Mouse (Mus musculus) spleen, postnatal 10 days (tissue): ENCODE measurements around the gene Sh3pxd2a.

Experiments used
- DNase-seq, 2 experiments: peaks; one replicate each; pipeline ENCODE4 v3.0.0; 2021 to 2022; ENCODE audit warnings: low spot score in 2 of 2

The Sh3pxd2a gene

DNA sequence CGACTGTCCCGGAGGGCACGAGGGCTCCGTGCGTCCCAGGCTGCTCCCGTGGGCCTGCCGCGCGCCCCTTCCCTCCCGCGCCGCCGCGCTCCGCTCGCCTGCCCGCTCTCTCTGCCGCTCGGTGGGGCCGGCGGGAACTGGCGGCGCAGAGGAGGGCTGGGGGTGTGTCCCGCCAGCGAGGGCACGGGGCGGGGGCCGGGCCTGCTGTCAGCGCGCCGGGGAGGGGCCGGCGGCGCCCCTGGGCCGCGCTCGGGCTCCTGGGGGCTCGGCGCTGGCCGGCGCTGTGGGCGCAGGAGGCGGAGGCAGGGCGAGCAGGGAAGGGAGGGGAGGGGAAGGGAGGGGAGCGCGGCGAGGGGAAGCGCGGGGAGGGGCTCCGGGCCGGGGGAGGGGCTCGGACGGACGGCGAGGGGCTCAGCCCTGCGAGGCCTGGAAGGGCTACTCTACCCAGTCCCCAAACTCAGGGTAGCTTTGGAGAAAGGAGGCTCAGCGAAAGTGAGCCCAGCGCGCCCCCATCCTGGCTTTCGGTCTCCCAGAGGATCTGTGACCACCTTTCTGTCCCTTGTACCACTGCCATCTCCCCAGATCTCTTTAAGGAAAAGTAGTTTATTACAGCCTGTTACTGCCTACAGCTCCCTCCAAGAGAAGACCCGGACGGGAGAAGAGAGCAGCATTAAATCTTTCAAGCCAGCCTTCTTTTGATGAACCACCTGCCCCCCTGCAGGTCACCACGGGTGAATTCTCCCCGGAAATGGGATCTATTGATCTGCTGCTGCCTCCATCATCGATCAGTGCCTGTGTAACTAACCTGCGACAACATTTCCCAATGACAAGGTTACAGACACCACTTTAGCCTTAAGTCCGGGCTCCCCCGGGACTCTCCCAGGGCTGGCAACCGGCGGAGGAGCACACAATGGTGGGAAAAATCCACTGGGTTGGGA, at the start of gene Sh3pxd2a:
Sh3pxd2a (minus strand) TSS at position 98 of the 938 bp plus-strand sequence.
- DNase-seq = no peak

DNA sequence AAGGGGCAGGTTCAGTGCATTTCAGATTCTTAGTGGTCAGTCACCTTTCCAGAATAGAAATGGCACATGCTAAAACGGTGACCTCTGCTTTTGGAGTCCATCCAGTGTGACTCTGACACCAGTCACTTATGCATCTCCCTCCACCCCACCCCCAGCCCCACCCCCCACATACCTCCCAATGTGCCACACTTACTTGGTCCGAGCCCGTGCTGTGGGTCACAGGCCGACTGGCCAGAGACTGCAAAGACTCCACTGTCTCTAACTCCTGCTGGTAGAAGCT, 49.4 kb upstream of the Sh3pxd2a start:
- DNase-seq = no peak

DNA sequence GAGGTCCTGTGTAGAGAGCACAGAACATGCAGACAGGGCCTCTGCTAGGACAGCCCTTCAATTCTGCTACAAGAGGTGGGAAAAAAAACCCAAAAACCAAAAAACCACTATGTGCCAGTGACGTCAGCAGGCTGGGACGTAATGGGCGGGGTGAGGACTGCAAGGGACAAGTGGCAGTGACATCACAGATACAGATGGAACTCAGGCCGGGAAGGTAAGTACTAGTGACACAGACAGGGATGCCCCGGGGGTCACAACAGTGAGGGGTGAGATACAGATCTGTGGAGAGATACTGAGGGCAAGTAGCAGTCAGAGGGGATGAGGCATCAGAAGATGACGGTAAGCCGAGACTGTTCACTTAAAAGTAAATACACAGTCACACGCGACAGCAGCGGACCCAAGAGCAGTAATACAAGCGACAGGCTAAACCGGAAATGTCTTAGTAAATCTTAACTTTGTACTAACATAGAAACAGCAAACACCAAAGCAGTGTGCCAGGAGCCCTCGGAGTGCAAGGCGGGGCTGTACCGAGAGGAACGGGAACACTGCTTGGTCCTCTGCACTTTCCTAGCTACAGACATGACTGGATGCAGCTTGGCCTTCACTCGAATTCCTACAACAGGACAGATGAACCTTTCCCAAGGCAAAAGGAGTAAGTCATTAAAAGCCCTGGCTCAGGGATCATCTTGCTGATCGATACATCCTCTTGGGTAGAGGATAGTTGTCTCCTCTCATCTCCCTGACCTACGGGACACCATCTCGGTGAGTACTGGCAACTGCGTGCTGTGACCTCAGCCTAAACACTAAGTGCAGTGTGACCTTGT, 48.8 kb upstream of the Sh3pxd2a start:
- no peak for DNase-seq

DNA sequence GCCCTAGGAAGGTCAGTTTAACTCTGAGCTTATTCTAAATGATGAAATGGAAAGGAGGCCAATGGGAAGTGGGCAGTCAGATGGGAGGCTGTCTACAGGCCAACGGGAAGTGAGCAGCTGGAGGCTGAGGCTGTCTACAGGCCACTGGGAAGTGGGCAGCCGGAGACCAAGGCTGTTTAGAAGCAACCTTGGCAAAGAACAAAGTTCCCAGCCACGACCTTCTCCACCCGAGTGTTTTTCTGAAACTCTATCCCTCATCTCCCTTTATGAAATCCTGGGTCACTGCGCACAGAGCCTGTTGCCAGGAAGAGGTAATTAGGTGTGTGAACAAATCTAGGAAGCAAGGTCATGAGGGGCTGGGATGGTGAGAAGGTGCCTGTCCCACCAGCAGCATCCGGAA, 47.8 kb upstream of the Sh3pxd2a start:
- no peak for DNase-seq

DNA sequence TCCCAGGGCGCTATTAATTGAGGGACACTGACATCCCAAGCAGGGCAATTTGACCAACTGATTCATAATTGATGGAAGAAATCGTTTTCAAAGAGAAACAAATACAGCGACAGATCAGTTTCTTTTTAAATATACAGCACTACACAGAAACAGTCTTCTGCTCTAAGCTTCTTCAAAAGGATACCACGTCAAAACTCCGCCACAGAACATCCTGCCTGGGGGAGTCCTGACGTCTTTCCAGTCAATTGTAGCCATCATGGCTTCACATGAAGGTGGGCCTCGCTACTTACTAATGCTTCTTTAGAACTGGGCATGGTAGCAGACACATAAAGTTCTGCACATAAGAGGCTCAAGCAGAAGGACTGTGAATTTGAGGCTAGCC, 47.1 kb upstream of the Sh3pxd2a start:
- no peak for DNase-seq

DNA sequence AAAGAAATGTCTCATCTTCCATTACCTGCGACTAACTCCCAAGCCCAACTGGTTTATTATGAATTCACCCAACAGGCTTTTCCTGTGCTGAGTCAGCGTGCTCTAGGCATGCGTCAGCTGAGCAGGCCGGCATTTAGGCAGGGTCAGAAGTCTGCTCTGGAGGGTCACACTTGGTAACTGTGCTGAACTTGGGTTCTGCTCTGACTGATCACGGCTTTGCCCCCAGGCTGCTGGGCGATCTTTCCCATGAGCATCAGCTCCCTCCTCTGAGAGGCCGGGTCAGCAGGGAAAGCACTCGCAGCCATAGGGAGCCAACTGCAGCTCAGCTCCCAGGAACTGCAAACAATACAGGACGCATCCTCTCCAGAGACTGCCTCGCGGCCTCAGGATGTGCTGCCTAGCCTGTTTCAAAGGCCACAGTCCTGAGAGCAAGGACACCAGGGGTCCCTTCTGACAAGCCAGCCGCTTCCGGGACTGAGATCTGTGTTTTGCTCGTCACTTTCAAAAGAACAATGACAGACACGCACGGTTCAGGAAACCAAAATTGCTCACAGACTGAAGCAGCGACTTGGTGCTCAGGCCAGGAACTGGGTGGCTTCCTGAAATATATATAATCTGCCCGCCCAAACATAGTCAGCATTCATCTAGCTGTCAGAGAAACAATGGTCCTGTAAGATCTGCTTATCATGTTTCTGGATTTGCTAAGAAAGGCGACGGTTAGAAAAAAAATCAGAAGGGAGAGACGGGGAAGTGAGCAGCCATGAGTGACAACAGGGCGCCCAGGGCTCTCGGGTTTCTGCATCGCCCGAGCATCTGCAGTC, 46.5 kb upstream of the Sh3pxd2a start:
- DNase-seq = peak; percentile 41 to 52

DNA sequence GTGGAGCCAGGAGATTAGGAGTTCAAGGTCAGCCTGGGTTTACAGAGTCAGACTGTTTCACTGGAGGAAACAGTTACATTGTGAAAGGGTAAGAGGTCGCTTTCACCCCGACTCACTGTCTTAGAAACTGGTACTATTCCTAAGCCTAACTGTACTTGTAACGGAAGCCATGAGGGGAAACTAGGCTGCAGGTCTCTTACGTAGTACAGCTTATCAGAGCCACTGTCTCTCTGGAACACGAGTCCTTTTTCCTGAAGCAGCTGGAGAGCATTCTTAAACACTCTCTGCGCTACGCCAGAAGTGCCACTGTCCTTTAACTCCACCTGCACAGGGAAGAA, 45.9 kb upstream of the Sh3pxd2a start:
- DNase-seq = no peak

DNA sequence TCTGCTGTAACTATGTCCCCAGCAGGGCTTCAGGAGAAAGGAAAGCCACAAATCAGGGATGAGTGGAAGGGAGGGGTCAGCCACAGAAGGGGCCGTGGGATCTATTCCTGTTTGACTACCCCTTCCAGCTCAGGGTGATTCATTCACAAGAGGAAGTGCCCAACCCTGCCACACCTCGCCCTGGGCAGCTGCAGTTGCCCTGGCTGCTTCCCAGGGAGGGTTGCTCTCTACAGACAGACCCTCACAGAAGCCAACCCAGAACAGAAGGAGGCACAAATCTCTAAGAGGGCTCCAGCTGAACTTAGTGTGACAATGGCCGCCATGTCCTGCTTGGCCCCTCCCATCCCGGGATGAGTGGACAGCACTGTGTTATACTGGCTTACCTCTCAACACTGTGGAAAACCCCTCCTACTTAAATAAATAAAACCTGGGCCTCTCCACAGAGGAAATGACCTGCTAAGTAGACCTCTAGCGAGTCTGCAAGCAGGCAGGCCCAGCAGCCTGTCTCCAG, 44.6 kb upstream of the Sh3pxd2a start:
- DNase-seq = no peak

DNA sequence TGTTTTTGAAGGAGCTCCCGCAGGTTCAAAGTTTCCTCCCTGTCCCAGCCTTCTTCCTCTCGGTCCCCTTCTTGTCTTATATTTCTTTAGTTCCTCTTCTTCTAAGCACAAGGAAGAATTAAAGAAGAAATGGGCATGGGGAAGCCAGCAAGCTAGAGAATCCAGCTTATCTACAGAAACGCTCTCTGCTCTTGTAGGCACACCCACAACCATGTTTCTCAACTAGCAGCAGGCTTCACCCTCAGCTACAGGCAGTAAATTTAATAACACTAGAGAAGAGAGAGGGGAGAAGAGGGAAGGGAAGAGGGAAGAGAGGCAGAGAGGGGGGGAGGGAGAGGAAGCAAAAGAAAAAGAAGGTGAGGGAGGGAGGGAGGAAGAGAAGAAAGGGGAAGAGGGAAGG, 44.0 kb upstream of the Sh3pxd2a start:
- DNase-seq = no peak

DNA sequence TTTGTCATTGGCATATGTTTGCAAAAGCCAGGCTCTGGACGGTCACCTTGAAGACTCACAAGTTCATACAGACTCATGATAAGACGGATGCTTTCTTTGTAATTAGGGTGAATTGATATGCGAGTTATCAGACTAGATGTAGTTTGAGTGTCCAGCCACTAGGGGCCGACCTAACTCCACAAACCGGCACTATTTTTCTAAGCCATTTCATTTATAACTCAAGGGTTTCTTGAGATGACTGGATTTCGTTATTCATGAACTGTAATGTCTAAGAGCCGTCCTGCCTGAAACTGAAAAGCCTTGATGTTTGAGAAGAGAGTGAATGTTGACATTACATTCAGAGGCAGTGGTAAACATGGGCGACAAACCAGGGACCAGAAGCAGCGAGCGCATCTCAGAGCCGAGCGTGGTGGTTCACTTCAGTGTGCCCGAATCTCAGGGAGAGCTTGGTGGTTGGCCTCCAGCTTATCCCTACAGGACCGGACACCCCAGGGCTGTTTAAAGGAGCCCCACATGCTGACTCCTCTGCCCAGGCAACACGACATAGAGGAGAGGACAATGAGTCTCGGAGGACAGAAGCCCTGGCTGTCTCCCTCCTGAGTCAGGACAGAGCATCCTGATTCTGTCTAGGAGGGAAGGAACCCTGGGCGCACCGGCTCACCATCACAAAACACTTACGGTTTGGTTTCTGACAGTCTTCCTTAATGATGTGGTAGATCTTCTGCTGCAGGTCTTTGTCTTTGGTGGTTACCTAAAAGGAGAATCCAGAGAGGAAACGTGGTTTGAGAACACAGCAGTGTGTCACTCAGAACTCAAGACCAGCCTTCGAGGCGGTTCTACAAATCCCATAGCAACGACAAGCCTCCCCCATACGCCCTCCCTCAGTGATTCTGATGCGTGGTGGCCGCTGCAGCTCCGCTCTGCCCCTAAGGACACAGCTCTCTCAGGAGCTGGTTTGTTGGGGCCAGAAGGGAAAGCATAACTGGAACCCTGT, 43.2 kb upstream of the Sh3pxd2a start:
- DNase-seq = peak; percentile 60 to 82

DNA sequence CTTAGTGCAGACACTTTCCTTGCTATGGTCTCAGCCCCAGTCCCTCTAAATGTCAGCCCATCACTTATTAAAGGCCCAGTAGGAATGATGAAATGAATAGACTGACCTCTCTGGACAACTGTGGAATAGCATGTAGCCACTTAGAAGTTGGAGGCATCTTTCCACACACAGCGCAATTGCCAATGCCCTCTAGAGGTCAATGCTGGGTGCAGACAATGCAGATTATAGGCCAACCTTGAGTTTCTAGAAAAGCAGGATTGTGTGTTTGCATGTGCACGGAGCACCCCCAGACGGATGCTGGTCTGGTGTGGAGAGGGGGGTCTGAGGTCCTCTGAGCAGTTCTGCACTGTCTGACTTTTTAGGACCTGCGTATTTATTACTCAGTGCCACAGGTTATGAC, 39.4 kb upstream of the Sh3pxd2a start:
- peak in 1 of 2 experiments; percentile 49 for DNase-seq

DNA sequence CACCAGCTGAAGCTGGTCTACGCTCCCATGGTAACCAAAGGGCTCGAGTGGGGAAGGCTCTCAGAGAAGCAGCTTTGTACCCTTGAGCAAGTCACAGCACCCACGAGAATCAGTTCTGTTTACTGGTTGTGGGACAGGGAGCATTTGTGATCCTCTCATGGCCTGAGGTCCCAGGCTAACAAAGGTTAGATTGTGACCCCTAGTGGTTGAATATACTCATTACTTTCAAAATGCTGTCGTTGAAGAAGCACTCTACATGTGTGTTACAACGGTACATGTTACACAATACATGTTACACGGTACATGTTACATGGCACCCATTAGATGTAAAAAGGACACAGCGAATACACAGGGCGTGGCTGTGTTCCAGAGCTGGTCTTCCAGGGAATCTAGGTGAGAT, 38.4 kb upstream of the Sh3pxd2a start:
- no peak for DNase-seq

DNA sequence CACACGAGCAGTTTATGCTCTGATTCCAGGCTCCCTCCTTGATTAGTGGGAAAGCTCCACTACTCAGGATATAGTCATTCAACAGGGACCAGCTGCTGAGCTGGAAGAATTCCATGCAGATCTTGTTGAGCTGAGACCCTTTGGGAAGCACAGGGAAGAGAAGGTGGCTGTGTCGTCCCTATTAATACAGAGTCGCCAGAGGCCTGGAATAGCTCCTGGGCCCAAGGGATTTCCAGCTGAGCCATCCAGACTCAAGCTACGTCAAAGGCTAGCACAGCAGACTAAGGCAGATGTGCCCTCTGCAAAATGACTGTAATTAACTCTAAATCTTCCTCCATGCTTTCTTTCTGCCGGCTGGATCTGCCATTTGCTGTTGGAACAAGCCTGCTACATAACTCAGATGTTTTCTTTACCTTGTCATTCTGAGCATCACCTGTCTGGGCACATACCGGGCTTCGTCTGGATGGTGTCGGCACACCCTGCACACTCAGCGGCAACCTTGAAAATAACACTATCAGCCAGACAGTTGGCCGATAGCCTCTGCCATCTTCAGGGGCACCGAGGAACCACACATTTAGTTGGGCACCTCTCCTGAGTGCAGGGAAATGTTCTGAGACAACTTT, 36.3 kb upstream of the Sh3pxd2a start:
- no peak for DNase-seq

DNA sequence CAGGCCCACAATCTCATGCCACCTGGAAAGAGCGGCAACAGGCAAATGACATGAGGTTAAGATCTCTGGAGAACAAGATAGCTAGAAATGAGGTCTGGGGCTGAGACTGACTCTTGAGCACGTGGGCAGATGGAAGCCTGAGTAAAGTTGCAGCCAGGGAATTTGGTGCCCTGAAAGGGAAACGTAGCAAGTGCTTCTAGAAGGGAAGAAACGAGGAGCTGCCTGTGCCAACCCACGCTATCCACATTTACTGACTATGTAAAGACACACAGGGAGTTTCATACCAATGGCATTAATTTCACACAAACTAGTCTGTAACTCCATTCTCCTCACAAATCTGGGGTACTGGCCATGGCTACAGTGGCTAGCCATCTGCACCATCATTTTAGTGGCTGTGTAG, 35.6 kb upstream of the Sh3pxd2a start:
- DNase-seq = no peak

DNA sequence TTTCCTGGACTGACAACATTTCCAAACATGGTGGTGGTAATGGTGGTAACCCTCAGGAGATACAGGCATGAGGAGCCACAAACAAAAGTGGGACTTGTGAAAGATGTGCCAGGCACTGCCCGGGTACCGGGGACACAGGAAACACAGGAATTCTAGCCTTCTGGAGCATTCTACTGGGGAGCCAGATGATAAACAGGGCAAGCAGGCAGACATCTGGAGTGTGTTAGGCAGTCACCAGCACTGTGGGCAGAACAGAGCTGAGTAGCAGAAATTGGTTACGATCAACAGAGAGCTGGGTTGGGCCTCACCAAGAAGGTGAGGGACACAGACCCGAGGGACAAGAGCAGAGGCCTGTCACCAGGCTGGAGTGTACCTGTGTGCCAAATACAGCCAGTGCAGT, 34.7 kb upstream of the Sh3pxd2a start:
- DNase-seq = no peak

DNA sequence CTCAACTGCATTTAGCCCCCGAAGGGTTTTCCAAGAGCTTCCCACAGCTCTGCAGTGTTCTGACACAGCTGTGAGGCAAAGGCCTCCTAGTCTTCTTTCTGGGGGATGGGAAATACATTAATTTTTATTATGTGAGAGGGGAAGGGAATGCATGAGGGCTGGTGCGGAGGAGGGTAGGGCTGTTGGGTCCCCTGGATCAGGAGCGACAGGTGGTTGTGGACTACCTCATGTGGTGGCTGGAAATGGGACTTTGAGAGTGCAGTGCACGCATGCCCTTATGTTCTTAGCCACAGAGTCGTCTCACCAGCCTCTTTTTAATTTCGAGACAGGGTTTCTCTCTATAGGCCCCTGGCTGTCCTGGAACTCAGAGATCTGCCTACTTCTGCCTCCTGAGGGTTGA, 33.5 kb upstream of the Sh3pxd2a start:
- no peak for DNase-seq

DNA sequence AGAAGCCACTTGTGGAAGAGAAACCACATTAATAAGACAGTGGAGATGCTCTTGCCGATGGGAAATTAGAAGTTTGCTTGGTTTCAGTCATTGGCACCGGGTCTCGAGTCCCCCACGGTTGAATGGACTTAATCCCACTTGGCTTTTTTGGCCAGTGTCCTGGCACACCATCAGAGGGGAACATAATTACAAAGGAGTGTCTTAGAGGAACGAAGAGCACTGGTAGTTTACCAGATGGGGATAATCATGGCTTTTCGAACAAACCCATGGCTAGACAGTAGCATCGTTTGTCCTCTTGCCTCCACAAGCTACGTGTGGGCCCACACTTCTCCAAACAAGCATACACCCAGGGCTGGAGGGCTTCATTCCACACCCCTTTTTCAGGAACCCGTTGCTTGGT, 33.1 kb upstream of the Sh3pxd2a start:
- DNase-seq = no peak

DNA sequence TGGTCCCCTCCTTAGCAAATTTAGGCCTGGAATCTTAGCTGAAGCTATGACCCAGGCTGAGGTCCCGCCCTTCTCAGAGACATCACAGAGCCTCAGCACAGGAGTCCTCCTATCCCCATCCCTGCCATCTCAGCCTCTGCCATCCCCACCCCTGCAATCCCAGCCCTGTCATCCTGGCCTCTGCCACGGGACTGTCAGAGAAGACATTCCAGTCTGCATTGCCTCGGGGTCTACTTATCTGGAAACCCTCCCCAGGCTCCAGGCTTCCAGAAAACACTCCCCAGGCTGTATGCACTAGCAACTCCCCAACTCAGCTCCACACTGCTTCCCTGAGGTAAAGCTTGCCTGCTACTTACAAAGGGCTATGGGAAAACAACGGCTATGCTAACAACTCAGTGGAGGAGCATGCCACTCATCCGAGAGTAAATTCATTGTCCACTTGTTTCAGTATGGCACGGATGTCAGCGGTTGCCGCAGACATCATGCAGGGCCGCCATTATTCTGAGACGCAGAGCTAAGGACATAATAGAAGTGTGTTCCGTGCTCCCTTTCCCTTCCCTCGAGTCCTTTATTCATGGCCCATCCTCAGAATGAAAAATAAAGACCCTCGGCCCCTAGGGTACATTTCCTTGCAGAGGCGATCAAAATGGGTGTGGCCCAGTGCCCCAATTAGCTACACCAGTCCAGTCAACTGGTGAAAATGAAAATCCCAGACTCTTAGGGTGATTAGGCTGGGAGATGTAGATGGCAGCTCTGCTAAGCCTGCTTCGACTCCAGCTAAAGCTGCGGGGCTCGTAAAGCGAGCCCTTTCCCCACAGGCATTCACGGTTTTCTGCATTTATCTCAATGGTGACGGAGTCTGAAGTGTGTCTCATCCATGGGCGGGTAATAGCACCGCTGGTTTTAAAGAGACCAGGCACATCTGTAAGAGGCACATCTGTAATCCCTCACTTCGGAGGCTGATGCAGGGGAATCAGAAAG, 29.1 kb upstream of the Sh3pxd2a start:
- no peak for DNase-seq

DNA sequence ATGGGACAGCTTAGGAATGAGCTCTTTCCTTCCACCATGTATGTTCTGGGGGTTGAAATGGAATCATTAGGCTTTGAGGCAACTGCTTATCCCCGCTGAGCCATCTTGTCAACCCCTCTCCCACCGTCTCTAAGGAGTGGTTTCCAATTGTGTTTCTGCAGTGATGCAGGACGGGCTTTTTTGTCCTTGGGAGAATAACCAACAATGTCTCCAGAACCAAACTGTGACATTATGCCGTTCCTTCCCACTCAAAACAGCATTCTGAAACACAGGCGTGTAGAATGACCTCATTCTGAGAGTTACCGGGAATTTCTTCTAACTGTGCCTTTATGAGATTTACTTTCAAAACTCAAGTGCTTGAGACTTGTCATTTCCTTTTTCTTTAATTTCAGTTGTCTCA, 28.2 kb upstream of the Sh3pxd2a start:
- DNase-seq = no peak
